Mouse (Mus musculus) embryonic facial prominence, embryonic 11.5 days (tissue): ENCODE measurements at regions not wholly inside any gene's neighbourhood (a gene's known extent, or its start where the extent isn't known, plus 50 kb on each side); places are given as distances from the start of the nearest gene placed in this dataset.

Experiments
- ATAC-seq: fragments of 200-750 bp; cut with Nextera tagmentation; replicated peaks from 2 replicates; pipeline ENCODE4 v1.8.0; 2017; ENCODE audit warnings: low read depth; ENCODE audit not compliant: insufficient number of reproducible peaks, low FRiP score, low TSS enrichment
- DNase-seq: peaks from one replicate; pipeline ENCODE4 v3.0.0-alpha.2; 2015; ENCODE audit warnings: low spot score
- H3K27ac ChIP-seq: fragments of 300-500 bp; sonication (generic); replicated peaks from 2 replicates; pipeline ENCODE4 v1.5.1; 2014; ENCODE audit warnings: mild to moderate bottlenecking, low read depth, low read length, control low read depth
- H3K27me3 ChIP-seq: fragments of 300-500 bp; sonication (generic); 2 replicates; pipeline ENCODE4 v1.6.1; 2014; ENCODE audit warnings: mild to moderate bottlenecking, low read length, moderate library complexity, mixed read lengths; ENCODE audit not compliant: control insufficient read depth, insufficient read depth
- H3K36me3 ChIP-seq: fragments of 300-500 bp; sonication (generic); replicated peaks from 2 replicates; pipeline ENCODE4 v1.6.1; 2014; ENCODE audit warnings: low read depth, mild to moderate bottlenecking, low read length, moderate library complexity, mixed read lengths; ENCODE audit not compliant: control insufficient read depth, insufficient read depth
- H3K4me1 ChIP-seq: fragments of 300-500 bp; sonication (generic); 2 replicates; pipeline ENCODE4 v1.6.1; 2014; ENCODE audit warnings: low read length, mixed read lengths; ENCODE audit not compliant: control insufficient read depth, insufficient read depth
- H3K4me2 ChIP-seq: fragments of 300-500 bp; sonication (generic); 2 replicates; pipeline ENCODE4 v1.6.1; 2014; ENCODE audit warnings: low read depth, mild to moderate bottlenecking, control low read depth, low read length, moderate library complexity
- H3K4me3 ChIP-seq: fragments of 300-500 bp; sonication (generic); 2 replicates; pipeline ENCODE4 v1.5.1; 2014; ENCODE audit warnings: low read depth, low read length, control low read depth
- H3K9ac ChIP-seq: fragments of 300-500 bp; sonication (generic); replicated peaks from 2 replicates; pipeline ENCODE4 v1.6.1; 2014; ENCODE audit warnings: mild to moderate bottlenecking, control low read depth, low read length
- H3K9me3 ChIP-seq: fragments of 300-500 bp; sonication (generic); replicated peaks from 2 replicates; pipeline ENCODE4 v1.6.1; 2016; ENCODE audit warnings: mild to moderate bottlenecking, low read length, inconsistent platforms, mixed read lengths; ENCODE audit not compliant: control insufficient read depth
- WGBS: fragments of 180-500 bp; shearing (Covaris S2); extraction: QIAGEN DNeasy Blood & Tissue Kit; methylation state at CpG from one replicate; pipeline ENCODE4 v1.1.7; 2014; 5-methylcytosine and 5-hydroxymethylcytosine counted together

DNA sequence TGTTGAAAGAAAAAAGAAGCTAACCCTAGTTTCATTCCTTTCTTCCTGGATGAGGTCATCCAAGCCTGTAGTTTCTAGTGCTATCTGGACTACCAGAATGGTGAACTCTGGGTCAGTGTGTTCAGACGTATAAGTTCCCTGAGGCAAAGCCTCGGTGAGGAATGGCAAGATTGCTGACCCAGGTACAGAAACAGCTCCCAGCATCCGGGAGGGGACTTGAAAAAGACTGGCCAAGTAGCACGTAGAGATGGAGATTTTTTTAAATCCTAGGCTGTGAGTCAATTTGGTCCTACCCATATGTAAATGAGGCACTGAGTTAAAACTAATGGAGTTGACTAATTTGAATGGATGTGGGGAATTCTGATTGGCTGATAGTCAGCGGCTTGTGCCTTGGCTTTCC is 55.0 kb upstream of the Gm11084 start:
- H3K4me3 ChIP-seq: no peak overlapping the region
- H3K9me3 ChIP-seq: no peaks in the 10 kb centered on the region
- DNase-seq (no peak), ATAC-seq (no peak)
- H3K36me3 ChIP-seq: no peaks in the 10 kb centered on the region
- no peaks in the 10 kb centered on the region for H3K27me3 ChIP-seq
- WGBS: 26% methylated on average over 5 of the region's 5 CpGs
- H3K9ac ChIP-seq: no peak overlapping the region
- H3K4me1 ChIP-seq: no peaks in the 10 kb centered on the region; the same call in 1 of the 2 replicates
- H3K4me2 ChIP-seq: no peak overlapping the region
- no peak overlapping the region for H3K27ac ChIP-seq

DNA sequence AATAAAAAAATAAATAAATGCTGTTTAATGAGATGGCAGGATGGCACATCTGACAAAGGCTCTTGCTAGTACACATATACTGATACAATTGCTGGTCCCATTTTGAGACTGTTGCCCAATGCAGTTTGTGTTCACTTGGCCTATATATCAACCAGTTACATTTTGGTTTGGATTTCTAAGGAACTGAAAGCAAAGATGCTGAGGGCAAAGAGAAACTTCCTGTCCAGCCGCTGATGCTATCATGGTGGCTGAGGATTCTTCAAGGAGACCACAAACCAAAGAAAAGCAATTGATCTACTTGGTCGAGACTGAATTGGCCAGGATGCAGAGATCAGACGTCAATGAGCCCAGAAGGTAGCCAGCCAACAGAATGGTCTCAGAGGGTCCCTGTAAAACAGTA is 53.5 kb upstream of the Gm11084 start:
- DNase-seq: no peak
- WGBS: 78% methylated on average over 3 of the region's 3 CpGs

DNA sequence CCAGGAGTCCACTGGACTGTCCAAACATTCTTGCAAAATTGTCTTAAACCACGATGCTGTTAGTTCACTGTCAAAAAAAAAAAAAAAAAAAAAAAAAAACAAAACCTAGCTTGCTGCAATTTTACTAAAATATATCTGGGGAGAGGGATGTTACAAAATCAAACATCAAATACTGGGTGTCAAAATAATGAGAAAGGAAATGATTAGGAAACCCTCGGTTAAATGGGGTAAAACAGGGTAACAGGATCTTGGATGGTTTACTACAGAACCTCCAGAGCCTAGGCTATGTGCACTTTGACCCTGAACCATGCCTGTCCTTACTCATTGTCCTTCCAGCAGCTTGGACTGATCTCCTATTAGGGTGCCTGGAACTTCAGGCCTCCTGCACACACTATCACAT is 52.8 kb upstream of the Gm11084 start:
- Histone ChIP-seq H3K4me3 (no peak overlapping the region), H3K36me3 (no peaks in the 10 kb centered on the region), H3K4me2 (no peak overlapping the region), H3K27ac (no peak overlapping the region), H3K27me3 (no peaks in the 10 kb centered on the region), H3K9ac (no peak overlapping the region), H3K9me3 (no peaks in the 10 kb centered on the region), H3K4me1 (no peaks in the 10 kb centered on the region)
- DNase-seq (no peak), ATAC-seq (no peak)
- WGBS: 53% methylated on average over 2 of the region's 2 CpGs

More for the DNA sequence above, 53.5 kb upstream of the Gm11084 start:
- no peaks in the 10 kb centered on the region for H3K9me3 ChIP-seq
- ATAC-seq: no peak
- H3K27ac ChIP-seq: no peak overlapping the region
- no peak overlapping the region for H3K4me2 ChIP-seq
- H3K4me3 ChIP-seq: no peak overlapping the region
- no peaks in the 10 kb centered on the region for H3K27me3 ChIP-seq
- H3K9ac ChIP-seq: no peak overlapping the region
- no peaks in the 10 kb centered on the region for H3K36me3 ChIP-seq
- no peaks in the 10 kb centered on the region for H3K4me1 ChIP-seq

DNA sequence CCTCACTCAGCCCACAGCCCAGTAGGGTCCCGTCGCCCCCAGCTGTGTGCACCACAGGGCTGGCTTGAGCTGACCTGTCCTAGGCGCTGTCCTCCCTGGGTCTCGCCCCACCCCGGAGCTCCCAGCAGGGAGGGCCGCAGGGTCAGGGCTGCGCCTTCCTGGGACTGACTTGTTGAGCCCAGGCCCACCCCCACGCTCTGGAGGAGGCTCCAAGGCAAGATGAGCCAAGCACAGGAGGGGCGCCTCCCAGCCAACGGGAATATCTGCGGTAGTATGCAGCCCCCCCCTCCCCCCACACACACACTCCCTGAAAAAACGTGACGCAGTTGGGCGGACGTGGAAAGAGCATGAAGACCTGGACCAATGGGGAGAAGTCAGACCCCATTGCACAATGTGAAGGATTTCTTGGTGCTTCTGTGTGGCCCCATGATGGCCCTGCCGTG is 51.8 kb upstream of the Gm11084 start:
- H3K4me3 ChIP-seq: no peak overlapping the region
- H3K27me3 ChIP-seq: no peaks in the 10 kb centered on the region
- H3K9ac ChIP-seq: peak overlapping the region; percentile 30
- WGBS: 9% methylated on average over 16 of the region's 16 CpGs
- peak; percentile 88 for ATAC-seq
- H3K36me3 ChIP-seq: no peaks in the 10 kb centered on the region
- no peaks in the 10 kb centered on the region for H3K9me3 ChIP-seq
- H3K4me1 ChIP-seq: no peaks in the 10 kb centered on the region
- peak overlapping the region; percentile 32; the same call in 1 of the 2 replicates for H3K4me2 ChIP-seq
- H3K27ac ChIP-seq: no peak overlapping the region
- peak; percentile 57 for DNase-seq

DNA sequence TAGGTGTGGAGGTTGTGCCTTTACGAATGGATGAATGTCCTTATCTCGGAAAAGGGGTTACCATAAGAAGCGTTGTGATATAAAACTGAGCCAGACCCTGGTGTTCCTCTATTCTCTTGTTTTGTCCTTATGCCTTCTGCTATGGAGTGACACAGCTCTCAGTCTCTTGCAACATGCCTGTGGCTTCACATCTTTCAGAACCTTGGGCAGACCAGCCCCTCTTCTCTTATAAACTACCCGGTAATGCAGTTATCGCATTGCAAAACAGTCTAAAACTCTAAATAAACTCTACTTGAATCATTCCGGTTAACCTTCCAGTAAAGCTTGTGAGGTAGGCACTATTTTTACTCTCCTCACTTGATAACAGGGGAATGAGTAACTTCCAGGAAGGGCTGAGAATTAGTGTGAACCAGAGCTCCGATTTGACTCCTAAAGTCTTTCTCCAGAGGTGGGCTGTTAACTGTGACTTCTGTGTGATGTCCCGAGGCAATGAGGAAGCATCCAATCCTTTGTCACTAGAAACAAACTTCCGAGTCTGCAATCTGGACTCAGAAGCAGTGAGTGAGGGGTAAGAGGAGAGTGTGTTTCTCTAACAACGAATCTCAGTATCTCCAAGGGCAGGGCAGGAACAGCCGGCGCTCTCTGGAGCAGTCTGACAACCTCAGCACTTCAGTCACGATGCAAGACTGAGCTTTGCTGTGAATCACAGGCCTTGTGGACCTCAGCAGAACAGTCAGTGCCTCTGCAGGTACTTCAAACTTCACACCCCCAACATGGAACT is 50.9 kb upstream of the Gm11084 start:
- Histone ChIP-seq H3K27me3 (no peaks in the 10 kb centered on the region), H3K4me3 (no peak overlapping the region), H3K4me1 (no peaks in the 10 kb centered on the region), H3K9ac (no peak overlapping the region), H3K9me3 (no peaks in the 10 kb centered on the region), H3K4me2 (no peak overlapping the region), H3K36me3 (no peaks in the 10 kb centered on the region), H3K27ac (no peak overlapping the region)
- DNase-seq: no peak
- ATAC-seq: no peak
- 53% methylated on average over 13 of the region's 13 CpGs for WGBS
